Mouse (Mus musculus): ENCODE measurements at regions not wholly inside any gene's neighbourhood (a gene's known extent, or its start where the extent isn't known, plus 50 kb on each side); places are given as distances from the start of the nearest gene placed in this dataset.

- no peaks in the 10 kb centered on the region for H3K9me3 ChIP-seq (replicated peaks; ENCODE audit: low read length)
- no peak overlapping the region for H3K9ac ChIP-seq (ENCODE audit: low read depth, low read length)
- ATAC-seq (replicated peaks; ENCODE audit: low FRiP score, low read depth) (no peak), DNase-seq (ENCODE audit: low spot score) (no peak)
- H3K27me3 ChIP-seq (ENCODE audit: insufficient read depth, low read length) = no peaks in the 10 kb centered on the region
- no peaks in the 10 kb centered on the region for H3K4me1 ChIP-seq (replicated peaks; ENCODE audit: insufficient read depth, low read length)
- no peaks in the 10 kb centered on the region for H3K36me3 ChIP-seq (ENCODE audit: insufficient read depth, low read length)
- no peak overlapping the region for H3K4me3 ChIP-seq (replicated peaks; ENCODE audit: low read depth, low read length)
- WGBS = 86% methylated on average over 5 of the region's 5 CpGs
- no peak for TF ChIP-seq CTCF (IDR thresholded peaks at IDR 0.05; ENCODE audit: low read depth)
- no peak overlapping the region for H3K4me2 ChIP-seq (ENCODE audit: low read length)
- H3K27ac ChIP-seq = no peak overlapping the region
Measured at GRCm38 (mm10) chr15:74306543-74306942, 329.6 kb downstream of the Mroh4 start.

DNA sequence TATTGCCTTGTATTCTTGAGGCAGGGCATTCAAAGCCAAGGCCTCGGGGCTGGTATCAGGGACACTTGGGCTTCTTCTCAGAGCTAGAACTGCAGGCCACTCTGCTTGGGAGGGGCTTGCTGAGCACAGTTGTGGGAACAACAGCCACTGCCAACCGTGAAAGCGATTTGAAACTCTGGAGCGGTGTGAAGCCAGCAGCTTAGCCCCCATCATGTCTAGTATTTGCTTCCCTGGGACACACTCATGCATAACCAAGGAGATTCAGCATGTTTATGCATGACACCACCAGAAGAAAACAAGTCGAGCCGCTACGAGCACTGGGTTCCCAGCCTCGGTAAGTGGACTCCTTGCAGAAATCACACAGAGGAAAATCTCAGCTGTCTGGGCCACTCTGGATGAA is 339.9 kb downstream of the Mroh4 start:
- Histone ChIP-seq H3K4me1 (replicated peaks; ENCODE audit: insufficient read depth, low read length) (no peaks in the 10 kb centered on the region), H3K36me3 (ENCODE audit: insufficient read depth, low read length) (no peaks in the 10 kb centered on the region), H3K4me3 (replicated peaks; ENCODE audit: low read depth, low read length) (no peak overlapping the region), H3K9me3 (replicated peaks; ENCODE audit: low read length) (no peaks in the 10 kb centered on the region), H3K27ac (no peak overlapping the region), H3K9ac (ENCODE audit: low read depth, low read length) (no peak overlapping the region), H3K27me3 (ENCODE audit: insufficient read depth, low read length) (no peaks in the 10 kb centered on the region), H3K4me2 (ENCODE audit: low read length) (no peak overlapping the region)
- TF ChIP-seq CTCF (IDR thresholded peaks at IDR 0.05; ENCODE audit: low read depth) = no peak
- ATAC-seq (replicated peaks; ENCODE audit: low FRiP score, low read depth) (no peak), DNase-seq (ENCODE audit: low spot score) (no peak)
- WGBS = 64% methylated on average over 8 of the region's 8 CpGs

- H3K4me3 ChIP-seq (replicated peaks; ENCODE audit: low read depth, low read length) = no peak overlapping the region
- H3K4me1 ChIP-seq (replicated peaks; ENCODE audit: insufficient read depth, low read length) = no peaks in the 10 kb centered on the region
- TF ChIP-seq CTCF (IDR thresholded peaks at IDR 0.05; ENCODE audit: low read depth) = no peak
- WGBS = 56% methylated on average over 10 of the region's 10 CpGs
- no peaks in the 10 kb centered on the region for H3K9me3 ChIP-seq (replicated peaks; ENCODE audit: low read length)
- DNase-seq (ENCODE audit: low spot score) (no peak), ATAC-seq (replicated peaks; ENCODE audit: low FRiP score, low read depth) (no peak)
- H3K4me2 ChIP-seq (ENCODE audit: low read length) = no peak overlapping the region
- H3K36me3 ChIP-seq (ENCODE audit: insufficient read depth, low read length) = no peaks in the 10 kb centered on the region
- no peak overlapping the region for H3K27ac ChIP-seq
- H3K9ac ChIP-seq (ENCODE audit: low read depth, low read length) = no peak overlapping the region
- no peaks in the 10 kb centered on the region for H3K27me3 ChIP-seq (ENCODE audit: insufficient read depth, low read length)
Measured at GRCm38 (mm10) chr15:74294691-74295090, 341.5 kb downstream of the Mroh4 start.

DNA sequence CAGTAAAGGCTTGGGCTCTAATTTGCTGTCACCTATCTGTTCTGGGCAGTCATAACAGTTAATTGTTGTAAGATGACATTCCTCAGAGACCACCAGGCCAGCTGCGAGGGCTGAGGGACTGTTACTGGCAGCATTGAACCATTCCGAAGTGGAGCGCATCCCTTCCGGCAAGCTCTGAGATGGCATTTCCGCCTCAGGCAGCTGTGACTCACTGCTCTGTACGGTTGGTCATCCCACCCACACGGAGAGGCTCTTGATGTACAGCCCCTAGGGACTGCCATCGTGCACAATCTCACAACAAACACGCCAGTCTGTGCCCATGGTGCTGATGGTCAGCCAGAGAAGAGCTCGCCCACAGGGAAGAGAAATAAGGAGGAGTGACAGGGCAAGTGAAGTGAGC is 342.0 kb downstream of the Mroh4 start:
- Histone ChIP-seq H3K36me3 (ENCODE audit: insufficient read depth, low read length) (no peaks in the 10 kb centered on the region), H3K27ac (no peak overlapping the region), H3K9me3 (replicated peaks; ENCODE audit: low read length) (no peaks in the 10 kb centered on the region), H3K4me2 (ENCODE audit: low read length) (no peak overlapping the region), H3K4me1 (replicated peaks; ENCODE audit: insufficient read depth, low read length) (no peaks in the 10 kb centered on the region), H3K9ac (ENCODE audit: low read depth, low read length) (no peak overlapping the region), H3K27me3 (ENCODE audit: insufficient read depth, low read length) (no peaks in the 10 kb centered on the region), H3K4me3 (replicated peaks; ENCODE audit: low read depth, low read length) (no peak overlapping the region)
- WGBS = 70% methylated on average over 10 of the region's 10 CpGs
- ATAC-seq (replicated peaks; ENCODE audit: low FRiP score, low read depth) (no peak), DNase-seq (ENCODE audit: low spot score) (no peak)
- no peak for TF ChIP-seq CTCF (IDR thresholded peaks at IDR 0.05; ENCODE audit: low read depth)

DNA sequence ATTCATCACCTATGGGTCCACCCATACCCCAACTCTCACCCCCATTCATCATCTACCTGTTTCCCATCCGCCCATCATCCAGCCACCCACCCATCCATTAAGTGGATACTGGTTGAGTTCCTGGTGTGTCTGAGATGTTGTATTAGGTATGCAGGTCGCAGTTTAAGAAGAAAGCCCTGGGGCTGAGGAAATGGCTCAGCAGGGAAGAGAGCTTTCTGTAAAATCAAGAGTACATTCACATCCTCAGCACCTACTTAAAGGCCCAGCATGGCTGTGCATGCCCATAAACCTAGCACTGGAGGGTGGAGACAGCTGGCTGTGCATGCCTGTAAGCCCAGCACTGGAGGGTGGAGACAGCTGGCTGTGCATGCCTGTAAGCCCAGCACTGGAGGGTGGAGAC is 348.7 kb downstream of the Mroh4 start:
- Histone ChIP-seq H3K4me1 (replicated peaks; ENCODE audit: insufficient read depth, low read length) (no peaks in the 10 kb centered on the region), H3K9ac (ENCODE audit: low read depth, low read length) (no peak overlapping the region), H3K27ac (no peak overlapping the region), H3K36me3 (ENCODE audit: insufficient read depth, low read length) (no peaks in the 10 kb centered on the region), H3K4me3 (replicated peaks; ENCODE audit: low read depth, low read length) (no peak overlapping the region), H3K27me3 (ENCODE audit: insufficient read depth, low read length) (no peaks in the 10 kb centered on the region), H3K4me2 (ENCODE audit: low read length) (no peak overlapping the region), H3K9me3 (replicated peaks; ENCODE audit: low read length) (no peaks in the 10 kb centered on the region)
- no peak for TF ChIP-seq CTCF (IDR thresholded peaks at IDR 0.05; ENCODE audit: low read depth)
- 82% methylated on average over 2 of the region's 2 CpGs for WGBS
- ATAC-seq (replicated peaks; ENCODE audit: low FRiP score, low read depth) (no peak), DNase-seq (ENCODE audit: low spot score) (no peak)

GRCm38 (mm10) chr15:74283172-74283534 is 353.0 kb downstream of the Mroh4 start:
- 52% methylated on average over 5 of the region's 5 CpGs for WGBS
- TF ChIP-seq CTCF (IDR thresholded peaks at IDR 0.05; ENCODE audit: low read depth) = no peak
- no peaks in the 10 kb centered on the region for H3K4me1 ChIP-seq (replicated peaks; ENCODE audit: insufficient read depth, low read length)
- no peak for DNase-seq (ENCODE audit: low spot score)
- H3K27me3 ChIP-seq (ENCODE audit: insufficient read depth, low read length) = no peaks in the 10 kb centered on the region
- no peaks in the 10 kb centered on the region for H3K9me3 ChIP-seq (replicated peaks; ENCODE audit: low read length)
- ATAC-seq (replicated peaks; ENCODE audit: low FRiP score, low read depth) = no peak
- no peaks in the 10 kb centered on the region for H3K36me3 ChIP-seq (ENCODE audit: insufficient read depth, low read length)
- H3K27ac ChIP-seq = no peak overlapping the region
- no peak overlapping the region for H3K9ac ChIP-seq (ENCODE audit: low read depth, low read length)
- no peak overlapping the region for H3K4me3 ChIP-seq (replicated peaks; ENCODE audit: low read depth, low read length)
- no peak overlapping the region for H3K4me2 ChIP-seq (ENCODE audit: low read length)

GRCm38 (mm10) chr15:74282440-74283171 is 353.5 kb downstream of the Mroh4 start:
- DNase-seq (ENCODE audit: low spot score) = peak; percentile 11
- 43% methylated on average over 7 of the region's 7 CpGs for WGBS

More at GRCm38 (mm10) chr15:74282440-74283171, 353.5 kb downstream of the Mroh4 start:
- H3K4me1 ChIP-seq (replicated peaks; ENCODE audit: insufficient read depth, low read length) = no peaks in the 10 kb centered on the region
- no peak overlapping the region for H3K4me2 ChIP-seq (ENCODE audit: low read length)
- H3K36me3 ChIP-seq (ENCODE audit: insufficient read depth, low read length) = no peaks in the 10 kb centered on the region
- H3K9ac ChIP-seq (ENCODE audit: low read depth, low read length) = no peak overlapping the region
- no peaks in the 10 kb centered on the region for H3K27me3 ChIP-seq (ENCODE audit: insufficient read depth, low read length)
- no peak for ATAC-seq (replicated peaks; ENCODE audit: low FRiP score, low read depth)
- TF ChIP-seq CTCF (IDR thresholded peaks at IDR 0.05; ENCODE audit: low read depth) = no peak
- no peaks in the 10 kb centered on the region for H3K9me3 ChIP-seq (replicated peaks; ENCODE audit: low read length)
- no peak overlapping the region for H3K27ac ChIP-seq
- H3K4me3 ChIP-seq (replicated peaks; ENCODE audit: low read depth, low read length) = no peak overlapping the region
